Mouse (Mus musculus) adrenal gland, adult 18-20 months (tissue): Measurements from ENCODE around the gene Miga1. TPM values are rescaled to one million over a fixed set of nuclear protein-coding genes. Genes with fewer than 3 reads are reported as not detected.

Source experiments
- DNase-seq, 2 experiments: peaks; one replicate each; pipeline ENCODE4 v3.0.0; 2021 to 2022; ENCODE audit warnings: low spot score in 2 of 2
- total RNA-seq, 2 experiments: library from RNA; stranded (reverse); gene quantifications; 1 replicate in 1 of 2; 2 replicates in 1 of 2; pipeline ENCODE4 v1.2.3; 2021

The Miga1 gene
- total RNA-seq, 2 experiments from 2014 or later = 8.7 to 9.3 TPM

- DNase-seq = peak in 1 of 2 experiments; percentile 21
These were observed 51.5 kb downstream of the Miga1 start for GRCm38 (mm10) chr3:152288740-152289139.

GRCm38 (mm10) chr3:152288276-152288675, 51.9 kb downstream of the Miga1 start:
- no peak for DNase-seq

GRCm38 (mm10) chr3:152287810-152288209, 52.4 kb downstream of the Miga1 start:
- no peak for DNase-seq

- no peak for DNase-seq
These were observed 55.4 kb downstream of the Miga1 start for GRCm38 (mm10) chr3:152284759-152285158.

GRCm38 (mm10) chr3:152284306-152284705, 55.9 kb downstream of the Miga1 start:
- no peak for DNase-seq

- DNase-seq = no peak
These were observed 58.1 kb downstream of the Miga1 start for GRCm38 (mm10) chr3:152282126-152282525.

- DNase-seq = no peak
These were observed 61.8 kb downstream of the Miga1 start for GRCm38 (mm10) chr3:152278431-152278830.

- DNase-seq = no peak
These were observed 62.3 kb downstream of the Miga1 start for GRCm38 (mm10) chr3:152277912-152278311.

GRCm38 (mm10) chr3:152276935-152277334, 63.3 kb downstream of the Miga1 start:
- no peak for DNase-seq

- DNase-seq = no peak
These were observed 65.2 kb downstream of the Miga1 start for GRCm38 (mm10) chr3:152275008-152275407.

- DNase-seq = no peak
These were observed 67.1 kb downstream of the Miga1 start for GRCm38 (mm10) chr3:152272974-152273685.

GRCm38 (mm10) chr3:152271876-152272275, 68.3 kb downstream of the Miga1 start:
- no peak for DNase-seq

- no peak for DNase-seq
These were observed 69.0 kb downstream of the Miga1 start for GRCm38 (mm10) chr3:152271071-152271710.

- DNase-seq = no peak
These were observed 72.1 kb downstream of the Miga1 start for GRCm38 (mm10) chr3:152268099-152268498.

- no peak for DNase-seq
These were observed 74.2 kb downstream of the Miga1 start, which contains the start of gene Nexn for GRCm38 (mm10) chr3:152266036-152266421. Gene Nexn (minus strand): TSS chr3:152266350.

- DNase-seq = peak; percentile 62 to 63
These were observed 74.7 kb downstream of the Miga1 start for GRCm38 (mm10) chr3:152265351-152266035.

- no peak for DNase-seq
These were observed 75.4 kb downstream of the Miga1 start for GRCm38 (mm10) chr3:152264830-152265229.

- no peak for DNase-seq
These were observed 75.8 kb downstream of the Miga1 start for GRCm38 (mm10) chr3:152264374-152264773.

- no peak for DNase-seq
These were observed 78.3 kb downstream of the Miga1 start for GRCm38 (mm10) chr3:152261948-152262347.

GRCm38 (mm10) chr3:152261436-152261835, 78.8 kb downstream of the Miga1 start:
- no peak for DNase-seq

GRCm38 (mm10) chr3:152260362-152260761, 79.8 kb downstream of the Miga1 start:
- DNase-seq = no peak

- DNase-seq = peak; percentile 77 to 78
These were observed 80.8 kb downstream of the Miga1 start for GRCm38 (mm10) chr3:152259409-152259808.
